Mouse (Mus musculus) intestine, postnatal 0 days (tissue): Measurements from ENCODE around the gene Olfr1359. TPM values are rescaled to one million over a fixed set of nuclear protein-coding genes. Genes with fewer than 3 reads are reported as not detected.
"Not testable (repeated sequence)": the region's sequence is repeated elsewhere in the genome, so short reads cannot be mapped to it uniquely, and the experiment has no call there.

Experiments used
- ATAC-seq: fragments of 200-750 bp; cut with Nextera tagmentation; 2 replicates; pipeline ENCODE4 v1.8.0; 2017; ENCODE audit warnings: mild to moderate bottlenecking, moderate TSS enrichment, moderate library complexity
- H3K27ac ChIP-seq: fragments of 300-500 bp; sonication (generic); 2 replicates; pipeline ENCODE4 v1.5.1; 2014; ENCODE audit warnings: mild to moderate bottlenecking, low read depth, low read length, moderate library complexity
- H3K27me3 ChIP-seq: fragments of 300-500 bp; sonication (generic); replicated peaks from 2 replicates; pipeline ENCODE4 v1.6.1; 2014; ENCODE audit warnings: low read length, mixed read lengths; ENCODE audit not compliant: control insufficient read depth, insufficient read depth
- H3K36me3 ChIP-seq: fragments of 300-500 bp; sonication (generic); 2 replicates; pipeline ENCODE4 v1.6.1; 2014; ENCODE audit warnings: mild to moderate bottlenecking, moderate library complexity; ENCODE audit not compliant: control insufficient read depth, insufficient read depth
- H3K4me1 ChIP-seq: fragments of 300-500 bp; sonication (generic); replicated peaks from 2 replicates; pipeline ENCODE4 v1.6.1; 2014; ENCODE audit warnings: antibody characterized with exemption, low read length, mixed read lengths; ENCODE audit not compliant: control insufficient read depth, insufficient read depth
- H3K4me2 ChIP-seq: fragments of 300-500 bp; sonication (generic); replicated peaks from 2 replicates; pipeline ENCODE4 v1.6.1; 2014; ENCODE audit warnings: low read depth, mild to moderate bottlenecking, moderate library complexity
- H3K4me3 ChIP-seq: fragments of 300-500 bp; sonication (generic); 2 replicates; pipeline ENCODE4 v1.5.1; 2014; ENCODE audit warnings: low read depth, low read length
- H3K9ac ChIP-seq: fragments of 300-500 bp; sonication (generic); 2 replicates; pipeline ENCODE4 v1.6.1; 2014; ENCODE audit warnings: mild to moderate bottlenecking, low read depth, low read length
- H3K9me3 ChIP-seq: fragments of 300-500 bp; sonication (generic); 2 replicates; pipeline ENCODE4 v1.6.1; 2016; ENCODE audit warnings: mixed run types; ENCODE audit not compliant: control insufficient read depth
- CTCF ChIP-seq: sonication (generic); IDR thresholded peaks from 2 replicates; pipeline ENCODE4 v1.5.1; 2016; ENCODE audit warnings: low read depth, mild to moderate bottlenecking, control low read depth, antibody characterized with exemption, moderate library complexity
- WGBS: fragments of 180-500 bp; shearing (Covaris S2); extraction: QIAGEN DNeasy Blood & Tissue Kit; methylation state at CpG from one replicate; pipeline ENCODE4 v1.1.7; 2014; 5-methylcytosine and 5-hydroxymethylcytosine counted together
- polyA plus RNA-seq: library from polyadenylated mRNA; unstranded; fragments of >200 nt; fragmentation: Nextera tagmentation; extraction: Ambion mirVana; gene quantifications from 2 replicates; pipeline ENCODE4 v1.2.1, GENCODE M21; 2015

Olfr1359 gene
- polyA plus RNA-seq, 1 experiment from 2014 or later, result not detected

DNA sequence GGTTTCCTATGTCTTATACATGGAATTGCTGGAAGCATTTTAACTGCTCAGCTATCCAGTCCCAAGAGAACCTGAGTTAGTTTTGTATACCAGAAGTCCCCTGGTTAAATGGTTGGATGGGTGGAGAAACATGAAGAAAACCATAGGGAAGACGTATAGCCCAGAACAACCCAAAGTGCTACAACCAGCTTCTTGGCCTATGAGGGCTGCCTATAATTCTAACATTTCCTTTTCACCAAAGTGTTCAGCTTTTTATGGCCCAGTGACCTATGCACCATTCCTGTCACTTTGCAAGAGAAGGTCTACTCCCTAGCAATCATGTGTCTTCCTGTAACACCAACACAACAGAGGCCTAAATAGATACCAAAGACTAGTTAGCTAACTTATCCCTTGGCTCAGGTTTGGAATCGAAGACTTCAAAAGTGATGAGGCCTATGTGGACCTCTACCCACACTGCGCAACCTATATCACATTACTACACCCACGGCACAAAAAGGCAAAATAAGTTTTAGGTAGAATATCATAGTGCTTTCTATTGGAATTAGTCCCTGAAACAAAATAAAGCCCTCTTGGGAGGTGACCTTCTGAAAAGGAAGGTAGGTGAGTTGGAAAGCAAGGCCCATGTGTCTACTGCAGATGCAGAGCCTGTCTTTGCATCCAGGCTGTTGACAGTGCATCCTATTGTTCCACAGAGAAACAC lies 20.6 kb downstream of the Olfr1359 start:
- no peak overlapping the region for H3K27ac ChIP-seq
- peak overlapping the region; percentile 61 for H3K4me2 ChIP-seq
- H3K36me3 ChIP-seq, result no peaks in the 10 kb centered on the region
- ATAC-seq, result no peak
- WGBS, result 61% methylated on average over 4 of the region's 4 CpGs
- no peaks in the 10 kb centered on the region for H3K27me3 ChIP-seq
- H3K4me3 ChIP-seq, result peak overlapping the region; percentile 26
- H3K9me3 ChIP-seq, result no peaks in the 10 kb centered on the region
- peaks cover 11% of the 10 kb centered on the region for H3K4me1 ChIP-seq
- no peak for TF ChIP-seq CTCF
- H3K9ac ChIP-seq, result no peak overlapping the region

- H3K4me1 ChIP-seq, H3K36me3 ChIP-seq, H3K27me3 ChIP-seq, H3K9me3 ChIP-seq, H3K9ac ChIP-seq: not testable (repeated sequence)
- peak; percentile 30; the same call in 1 of the 2 replicates for TF ChIP-seq CTCF
- under 1% methylated on average over 19 of the region's 44 CpGs for WGBS
- peak; percentile 54 for ATAC-seq
- peak overlapping the region; percentile 2 for H3K27ac ChIP-seq
- H3K4me3 ChIP-seq, result peak overlapping the region; percentile 36
- H3K4me2 ChIP-seq, result peak overlapping the region; percentile 68
Measured at GRCm38 (mm10) chr13:21721107-21721756, 23.3 kb downstream of the Olfr1359 start.

GRCm38 (mm10) chr13:21721757-21722372 lies 24.0 kb downstream of the Olfr1359 start, which contains the start of gene Hist1h2bm:
Gene Hist1h2bm (plus strand): TSS chr13:21722044.
- peak within 1 kb of the TSS; percentile 36 for H3K4me3 ChIP-seq
- not testable (repeated sequence) for H3K36me3 ChIP-seq, H3K4me1 ChIP-seq, H3K9me3 ChIP-seq, H3K9ac ChIP-seq, H3K27me3 ChIP-seq
- H3K27ac ChIP-seq, result peak within 1 kb of the TSS; percentile 2
- peak within 1 kb of the TSS; percentile 68 for H3K4me2 ChIP-seq
- ATAC-seq, result peak; percentile 95
- under 1% methylated on average over 36 of the region's 37 CpGs for WGBS

GRCm38 (mm10) chr13:21722373-21722925 lies 24.5 kb downstream of the Olfr1359 start:
- ATAC-seq, result peak; percentile 14; the same call in 1 of the 2 replicates
- 7% methylated on average over 10 of the region's 11 CpGs for WGBS
- H3K9me3 ChIP-seq, result no peaks in the 10 kb centered on the region

GRCm38 (mm10) chr13:21722993-21723836 lies 25.3 kb downstream of the Olfr1359 start:
- no peak overlapping the region for H3K27ac ChIP-seq
- H3K4me3 ChIP-seq, result no peak overlapping the region
- H3K9me3 ChIP-seq, result no peaks in the 10 kb centered on the region
- no peaks in the 10 kb centered on the region for H3K36me3 ChIP-seq
- no peak overlapping the region for H3K9ac ChIP-seq
- TF ChIP-seq CTCF, result 0 out of 2 replicates have a peak, but pooled peaks have one; percentile 14
- 0 out of 2 replicates have a peak, but pooled peaks cover 3% of the 10 kb centered on the region for H3K4me1 ChIP-seq
- 37% methylated on average over 5 of the region's 5 CpGs for WGBS
- no peak overlapping the region for H3K4me2 ChIP-seq
- H3K27me3 ChIP-seq, result no peaks in the 10 kb centered on the region
- ATAC-seq, result no peak

More at GRCm38 (mm10) chr13:21722373-21722925, 24.5 kb downstream of the Olfr1359 start:
- TF ChIP-seq CTCF, result no peak
- H3K27me3 ChIP-seq, result no peaks in the 10 kb centered on the region
- 0 out of 2 replicates have a peak, but pooled peaks cover 4% of the 10 kb centered on the region for H3K4me1 ChIP-seq
- H3K36me3 ChIP-seq, result no peaks in the 10 kb centered on the region
- no peak overlapping the region for H3K9ac ChIP-seq
- no peak overlapping the region for H3K27ac ChIP-seq
- peak overlapping the region; percentile 36 for H3K4me3 ChIP-seq
- peak overlapping the region; percentile 68 for H3K4me2 ChIP-seq
